Comparison of ENCODE assay signal across 9 mouse cellular contexts in the genomic region with DNA sequence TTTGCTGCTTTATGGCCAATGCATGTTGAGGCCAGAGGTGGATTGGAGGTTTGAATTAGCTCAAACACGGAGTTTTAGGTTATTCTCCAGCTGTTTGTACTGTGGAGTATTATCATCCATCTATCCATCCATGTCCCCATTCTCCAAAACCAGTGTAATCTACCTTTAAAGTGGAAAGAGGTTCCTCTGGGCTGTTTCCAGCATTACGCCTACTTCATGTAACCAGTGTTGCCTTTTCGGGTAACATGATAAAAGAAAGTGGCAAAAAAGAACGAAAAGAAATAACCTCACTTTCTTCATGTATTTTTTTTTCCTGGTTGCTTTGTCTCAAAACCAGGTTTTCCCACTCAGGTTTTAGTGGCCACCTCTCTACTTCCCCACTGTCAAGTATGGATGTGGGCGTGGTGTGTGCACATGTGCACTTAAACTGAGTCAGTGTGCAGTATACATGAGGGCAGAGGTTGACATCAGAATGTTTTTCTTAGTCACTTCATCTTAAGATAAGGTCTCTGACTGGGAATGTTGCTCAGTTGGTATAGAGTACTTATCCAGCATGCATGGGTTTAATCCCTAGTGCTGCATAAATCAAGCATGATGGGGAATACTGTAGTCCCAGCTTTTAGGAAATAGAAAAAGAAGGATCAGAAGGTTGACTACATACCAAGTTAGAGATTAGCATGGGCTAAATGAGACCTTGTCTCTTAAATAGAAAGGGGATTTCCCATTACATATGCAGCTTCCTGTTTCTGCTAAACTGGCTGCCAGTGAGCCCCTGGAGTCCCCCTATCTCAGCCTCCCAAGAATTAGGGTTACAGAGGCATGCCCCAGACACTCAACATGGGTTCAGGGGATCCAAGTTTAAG. TPM values are rescaled to one million over a fixed set of nuclear protein-coding genes. Genes with fewer than 3 reads are reported as not detected.
DNase-seq lines count a peak whose midpoint lies in the region; ATAC-seq and TF ChIP-seq lines count a peak whose summit lies in the region.
"Had no signal": no experiment of that assay in that cellular context is flagged by ENCODE, and none has a peak within 500 bp of the region (broad histone marks: within the 10 kb centered on the region; RNA-seq: fewer than 3 reads in every experiment).

No protein-coding gene starts in this region.

- peak overlapping the region; percentile 67 for H3K27ac ChIP-seq in lung, embryonic 16.5 days (ENCODE audit: low read length)
- H3K27ac ChIP-seq in MEL (ENCODE audit: control insufficient read depth, low read depth, low read length) = peak overlapping the region; percentile 68
- H3K27ac ChIP-seq in stomach, embryonic 14.5 days (ENCODE audit: low read length) = peak overlapping the region; percentile 4; the same call in 1 of the 2 replicates
- H3K27ac ChIP-seq: liver, embryonic 13.5 days had no signal

- no peaks in the 10 kb centered on the region for H3K36me3 ChIP-seq in lung, embryonic 16.5 days (ENCODE audit: control insufficient read depth, insufficient read depth, low read length)
- peaks cover 0 to 55% of the 10 kb centered on the region in 2 experiments; a peak in 2 of 4 replicates for H3K36me3 ChIP-seq in MEL (ENCODE audit: control insufficient read depth in 1 of 2, insufficient read depth in 2 of 2, low read length in 2 of 2)
- no peaks in the 10 kb centered on the region for H3K36me3 ChIP-seq in stomach, embryonic 14.5 days (ENCODE audit: control insufficient read depth, insufficient read depth, low read length)
- H3K36me3 ChIP-seq: liver, embryonic 13.5 days had no signal

- H3K79me2 ChIP-seq in MEL (ENCODE audit: control insufficient read depth, insufficient read depth, low read length, poor library complexity) = peaks cover 2% of the 10 kb centered on the region; the same call in 1 of the 2 replicates

- peak; percentile 67 for ATAC-seq in lung, embryonic 16.5 days (ENCODE audit: low read depth)
- peak; percentile 90 for ATAC-seq in granulocyte monocyte progenitor cell, adult 5-6 weeks (replicated peaks; ENCODE audit: poor library complexity, severe bottlenecking)
- ATAC-seq in stomach, embryonic 14.5 days (ENCODE audit: insufficient number of reproducible peaks, insufficient read depth, low FRiP score, low read depth) = no peak
- ATAC-seq in megakaryocyte-erythroid progenitor cell, adult 5-6 weeks (replicated peaks; ENCODE audit: low FRiP score, low TSS enrichment, poor library complexity, severe bottlenecking) = no peak

- no peaks in the 10 kb centered on the region for H3K9me3 ChIP-seq in lung, embryonic 16.5 days (ENCODE audit: control insufficient read depth, low read length)
- no peaks in the 10 kb centered on the region for H3K9me3 ChIP-seq in MEL (replicated peaks; ENCODE audit: insufficient read depth, low read length)
- no peaks in the 10 kb centered on the region for H3K9me3 ChIP-seq in stomach, embryonic 14.5 days (ENCODE audit: control insufficient read depth, low read depth, low read length)
- H3K9me3 ChIP-seq: liver, embryonic 13.5 days had no signal

- TF ChIP-seq RAD21 in MEL (IDR thresholded peaks at IDR 0.05; ENCODE audit: low read depth, low read length) = no peak

- DNase-seq in lung, postnatal 4 days = no peak
- peak; percentile 88 for DNase-seq in MEL (ENCODE audit: low read depth, low spot score)
- DNase-seq in right cerebral cortex, postnatal 14 days = no peak
- DNase-seq: liver, embryonic 13.5 days; thymus, postnatal 4 days had no signal

- TF ChIP-seq POLR2A in MEL (IDR thresholded peaks at IDR 0.05; ENCODE audit: control insufficient read depth in 1 of 2, insufficient read depth in 1 of 2, low read depth in 1 of 2, low read length in 2 of 2, poor library complexity in 1 of 2) = no peak

- H3K4me2 ChIP-seq in lung, embryonic 16.5 days (ENCODE audit: low read depth, low read length) = no peak overlapping the region
- no peak overlapping the region for H3K4me2 ChIP-seq in stomach, embryonic 14.5 days (replicated peaks; ENCODE audit: low read depth, low read length)
- H3K4me2 ChIP-seq: liver, embryonic 13.5 days had no signal

- TF ChIP-seq EP300 in MEL (IDR thresholded peaks at IDR 0.05; ENCODE audit: low read depth in 1 of 2, low read length in 2 of 2) = peak; percentile 60 to 75

- H3K27me3 ChIP-seq in lung, embryonic 16.5 days (ENCODE audit: control insufficient read depth, insufficient read depth, low read depth, low read length) = no peaks in the 10 kb centered on the region
- H3K27me3 ChIP-seq in MEL (ENCODE audit: control insufficient read depth in 1 of 2, insufficient read depth in 2 of 2, low read length in 2 of 2) = no peaks in the 10 kb centered on the region
- no peaks in the 10 kb centered on the region for H3K27me3 ChIP-seq in stomach, embryonic 14.5 days (ENCODE audit: control insufficient read depth, insufficient read depth, low read length)
- H3K27me3 ChIP-seq: liver, embryonic 13.5 days had no signal

- no peak overlapping the region for H3K9ac ChIP-seq in lung, embryonic 16.5 days (ENCODE audit: low read length)
- peak overlapping the region; percentile 23 for H3K9ac ChIP-seq in MEL (ENCODE audit: control insufficient read depth, low read depth, low read length, poor library complexity, severe bottlenecking)
- no peak overlapping the region for H3K9ac ChIP-seq in stomach, embryonic 14.5 days (replicated peaks; ENCODE audit: low read depth, low read length)
- H3K9ac ChIP-seq: liver, embryonic 13.5 days had no signal

- H3K4me3 ChIP-seq in lung, embryonic 16.5 days (ENCODE audit: low read length) = no peak overlapping the region
- H3K4me3 ChIP-seq in MEL (ENCODE audit: control insufficient read depth in 1 of 2, insufficient read depth in 1 of 2, low read depth in 2 of 2, low read length in 2 of 2) = no peak overlapping the region
- no peak overlapping the region for H3K4me3 ChIP-seq in stomach, embryonic 14.5 days (ENCODE audit: low read depth, low read length)
- H3K4me3 ChIP-seq: liver, embryonic 13.5 days had no signal

- H3K4me1 ChIP-seq in lung, embryonic 16.5 days (replicated peaks; ENCODE audit: control insufficient read depth, insufficient read depth, low read length) = peaks cover 30% of the 10 kb centered on the region
- peaks cover 25 to 33% of the 10 kb centered on the region in 2 experiments for H3K4me1 ChIP-seq in MEL (ENCODE audit: control insufficient read depth in 1 of 2, insufficient read depth in 2 of 2, low read length in 2 of 2)
- peaks cover 16% of the 10 kb centered on the region; the same call in 1 of the 2 replicates for H3K4me1 ChIP-seq in stomach, embryonic 14.5 days (ENCODE audit: control insufficient read depth, insufficient read depth, low read length)

- no peak for TF ChIP-seq CTCF in MEL (IDR thresholded peaks at IDR 0.05 in 2 of 3, conservative IDR thresholded peaks at IDR 0.05 in 1 of 3; ENCODE audit: control insufficient read depth in 1 of 3, insufficient read depth in 1 of 3, low read depth in 2 of 3, low read length in 3 of 3, poor library complexity in 1 of 3, severe bottlenecking in 1 of 3)

- 55% methylated on average over 5 of the region's 5 CpGs for WGBS in lung, embryonic 16.5 days
- 66% methylated on average over 5 of the region's 5 CpGs for WGBS in stomach, embryonic 14.5 days

TF ChIP-seq in MEL, 35 proteins besides CTCF, POLR2A, EP300 and RAD21 (continues in another document):
- no peak for TF ChIP-seq ZKSCAN1 (IDR thresholded peaks at IDR 0.05; ENCODE audit: low read depth, low read length)
- TF ChIP-seq ZC3H11A (IDR thresholded peaks at IDR 0.05; ENCODE audit: low read depth, low read length) = no peak
- TF ChIP-seq RCOR1 (IDR thresholded peaks at IDR 0.05; ENCODE audit: low read depth, low read length) = 0 out of 2 replicates have a peak, but pooled peaks have one; percentile 20
- TF ChIP-seq ETS1 (IDR thresholded peaks at IDR 0.05; ENCODE audit: low read depth, low read length) = peak; percentile 25; the same call in 1 of the 2 replicates
- no peak for TF ChIP-seq UBTF (IDR thresholded peaks at IDR 0.05; ENCODE audit: borderline replicate concordance, insufficient read depth, low read depth, low read length)

RNA-seq across cellular contexts. Expression of a gene that starts 33.9 kb away (rescaled TPM):
- polyA plus RNA-seq in lung, embryonic 16.5 days (2015; fragmentation: Nextera tagmentation; extraction: Ambion mirVana) = 38.2 and 42.0 TPM in 2 replicates
- total RNA-seq in MEL (2012; rRNA removed) = 22.4 and 25.7 TPM in 2 replicates
- polyA plus RNA-seq in MEL (2012; ENCODE audit: insufficient read depth in 1 of 2, insufficient read length in 2 of 2, low read depth in 1 of 2, low replicate concordance in 2 of 2, missing spikeins in 1 of 2) = 10 to 100 TPM in 1 of 2 experiments, not detected in 1; 28.7 TPM
- total RNA-seq in granulocyte monocyte progenitor cell, adult 5-6 weeks (2014; fragmentation: Nextera tagmentation) = 9.5 and 14.1 TPM in 2 replicates
- total RNA-seq in granulocyte monocyte progenitor cell, adult 5-6 weeks (2017) = 3.6 and 7.3 TPM in 2 replicates
- 61.5 and 61.7 TPM in 2 replicates for polyA plus RNA-seq in stomach, embryonic 14.5 days (2014; fragmentation: Nextera tagmentation; extraction: Ambion mirVana)
- 8.2 and 8.8 TPM in 2 replicates for total RNA-seq in megakaryocyte-erythroid progenitor cell, adult 5-6 weeks (2014; fragmentation: Nextera tagmentation)
- 6.4 TPM in 1 of 2 replicates, not detected in the other for total RNA-seq in megakaryocyte-erythroid progenitor cell, adult 5-6 weeks (2017)

RNA-seq across cellular contexts. Expression of a gene that starts 42.8 kb away (rescaled TPM):
- 0.79 TPM in 1 of 2 replicates, not detected in the other for polyA plus RNA-seq in lung, embryonic 16.5 days (2015; fragmentation: Nextera tagmentation; extraction: Ambion mirVana)
- total RNA-seq in MEL (2012; rRNA removed) = 0.77 and 0.82 TPM in 2 replicates
- 1 to 10 TPM in 1 of 2 experiments, not detected in 1; 1.3 TPM for polyA plus RNA-seq in MEL (2012; ENCODE audit: insufficient read depth in 1 of 2, insufficient read length in 2 of 2, low read depth in 1 of 2, low replicate concordance in 2 of 2, missing spikeins in 1 of 2)
- not detected in 2 replicates for total RNA-seq in granulocyte monocyte progenitor cell, adult 5-6 weeks (2014; fragmentation: Nextera tagmentation)
- total RNA-seq in granulocyte monocyte progenitor cell, adult 5-6 weeks (2017) = 1.2 TPM in 1 of 2 replicates, not detected in the other
- polyA plus RNA-seq in stomach, embryonic 14.5 days (2014; fragmentation: Nextera tagmentation; extraction: Ambion mirVana) = 0.35 and 0.58 TPM in 2 replicates
- not detected in 2 replicates for total RNA-seq in megakaryocyte-erythroid progenitor cell, adult 5-6 weeks (2014; fragmentation: Nextera tagmentation)
- total RNA-seq in megakaryocyte-erythroid progenitor cell, adult 5-6 weeks (2017) = not detected in 2 replicates

RNA-seq across cellular contexts. Expression of a gene that starts 44.1 kb away (rescaled TPM):
- polyA plus RNA-seq in lung, embryonic 16.5 days (2015; fragmentation: Nextera tagmentation; extraction: Ambion mirVana) = 2.6 and 3.2 TPM in 2 replicates
- 10.8 and 11.4 TPM in 2 replicates for total RNA-seq in MEL (2012; rRNA removed)
- polyA plus RNA-seq in MEL (2012; ENCODE audit: insufficient read depth in 1 of 2, insufficient read length in 2 of 2, low read depth in 1 of 2, low replicate concordance in 2 of 2, missing spikeins in 1 of 2) = 10 to 100 TPM in 1 of 2 experiments, not detected in 1; 14.4 TPM
- total RNA-seq in granulocyte monocyte progenitor cell, adult 5-6 weeks (2014; fragmentation: Nextera tagmentation) = 13.3 and 15.7 TPM in 2 replicates
- 12.7 and 13.2 TPM in 2 replicates for total RNA-seq in granulocyte monocyte progenitor cell, adult 5-6 weeks (2017)
- polyA plus RNA-seq in stomach, embryonic 14.5 days (2014; fragmentation: Nextera tagmentation; extraction: Ambion mirVana) = 2.8 and 3.4 TPM in 2 replicates
- 11.3 and 16.1 TPM in 2 replicates for total RNA-seq in megakaryocyte-erythroid progenitor cell, adult 5-6 weeks (2014; fragmentation: Nextera tagmentation)
- 8.7 and 11.2 TPM in 2 replicates for total RNA-seq in megakaryocyte-erythroid progenitor cell, adult 5-6 weeks (2017)

Comparison
In these comparisons a context has a peak if more than half of its experiments do, and no peak if none do; other contexts are left out.
1. ATAC-seq: peak in lung, embryonic 16.5 days (single experiment) and granulocyte monocyte progenitor cell, adult 5-6 weeks (single experiment); none in stomach, embryonic 14.5 days (single experiment) and megakaryocyte-erythroid progenitor cell, adult 5-6 weeks (single experiment).
2. H3K27ac ChIP-seq: peak in every context shown above with its lines; median percentile 68 in MEL; 67 in lung, embryonic 16.5 days; 4 in stomach, embryonic 14.5 days.